Mouse (Mus musculus) layer of hippocampus, adult 8-10 months (tissue): ENCODE measurements around the gene Sik1. TPM values are rescaled to one million over a fixed set of nuclear protein-coding genes. Genes with fewer than 3 reads are reported as not detected.

ENCODE experiments used
- DNase-seq, 2 experiments: peaks; one replicate each; pipeline ENCODE4 v3.0.0; 2022; ENCODE audit warnings: low spot score in 2 of 2
- total RNA-seq, 4 experiments: library from RNA; stranded (reverse); gene quantifications; 2 replicates each; pipeline ENCODE4 v1.2.4; 2022

The Sik1 gene
- total RNA-seq, 4 experiments from 2014 or later, result 13.2 to 22.2 (median 15.4) TPM

GRCm38 (mm10) chr17:31854770-31855596 is 621 bp downstream of the Sik1 start:
- DNase-seq, result peak; percentile 17 to 24

GRCm38 (mm10) chr17:31853448-31854188 is 2.0 kb downstream of the Sik1 start:
- no peak for DNase-seq

- no peak for DNase-seq
Measured at GRCm38 (mm10) chr17:31852782-31853447, 2.7 kb downstream of the Sik1 start.

GRCm38 (mm10) chr17:31851816-31852476 is 3.7 kb downstream of the Sik1 start:
- DNase-seq, result no peak

- DNase-seq, result no peak
Measured at GRCm38 (mm10) chr17:31850457-31850980, 5.1 kb downstream of the Sik1 start.

GRCm38 (mm10) chr17:31846970-31847369 is 8.6 kb downstream of the Sik1 start:
- DNase-seq, result no peak

- DNase-seq, result no peak
Measured at GRCm38 (mm10) chr17:31846352-31846751, 9.3 kb downstream of the Sik1 start.

GRCm38 (mm10) chr17:31843891-31844290 is 11.7 kb downstream of the Sik1 start:
- DNase-seq, result no peak

- no peak for DNase-seq
Measured at GRCm38 (mm10) chr17:31842930-31843822, 12.4 kb downstream of the Sik1 start.

- no peak for DNase-seq
Measured at GRCm38 (mm10) chr17:31841842-31842611, 13.6 kb downstream of the Sik1 start.

- DNase-seq, result no peak
Measured at GRCm38 (mm10) chr17:31841453-31841841, 14.2 kb downstream of the Sik1 start.

GRCm38 (mm10) chr17:31840423-31841003 is 15.1 kb downstream of the Sik1 start:
- no peak for DNase-seq

- peak; percentile 43 to 58 for DNase-seq
Measured at GRCm38 (mm10) chr17:31836772-31837171, 18.8 kb downstream of the Sik1 start.

- DNase-seq, result no peak
Measured at GRCm38 (mm10) chr17:31836264-31836607, 19.4 kb downstream of the Sik1 start.

- no peak for DNase-seq
Measured at GRCm38 (mm10) chr17:31835528-31836263, 19.9 kb downstream of the Sik1 start.

- DNase-seq, result no peak
Measured at GRCm38 (mm10) chr17:31834320-31835065, 21.1 kb downstream of the Sik1 start.

GRCm38 (mm10) chr17:31833752-31834151 is 21.9 kb downstream of the Sik1 start:
- DNase-seq, result no peak

GRCm38 (mm10) chr17:31832577-31832964 is 23.0 kb downstream of the Sik1 start:
- DNase-seq, result no peak
